Mouse (Mus musculus) embryo, embryonic 10.5 days (tissue): ENCODE results near the gene Dnajc25.

Source experiments
- DNase-seq: peaks from one replicate; pipeline ENCODE4 v3.0.0-alpha.2; 2015; ENCODE audit warnings: low spot score

Gene Dnajc25

DNA sequence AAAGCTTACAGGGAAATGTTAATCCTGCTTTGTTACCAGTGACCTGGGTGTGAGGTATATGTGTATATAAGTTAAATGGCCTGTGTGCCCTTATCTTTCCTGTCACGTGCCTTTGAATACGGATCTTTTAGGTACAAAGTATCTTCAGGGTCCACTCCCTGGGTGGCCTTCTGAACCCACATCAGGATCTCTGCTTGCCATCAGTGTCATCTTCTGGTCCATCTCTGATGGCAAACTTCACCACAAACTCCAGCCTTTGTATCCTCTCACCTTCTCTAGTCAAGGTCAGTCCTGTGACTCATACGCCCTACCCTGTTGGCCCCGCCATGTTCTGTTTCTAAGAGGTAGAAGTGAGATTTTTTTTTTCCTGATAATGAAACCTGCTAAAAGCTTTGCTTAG lies at the start of gene Dnajc25:
Gene Dnajc25 (plus strand): TSS at position 301 of the 400 bp plus-strand sequence.
- no peak for DNase-seq

DNA sequence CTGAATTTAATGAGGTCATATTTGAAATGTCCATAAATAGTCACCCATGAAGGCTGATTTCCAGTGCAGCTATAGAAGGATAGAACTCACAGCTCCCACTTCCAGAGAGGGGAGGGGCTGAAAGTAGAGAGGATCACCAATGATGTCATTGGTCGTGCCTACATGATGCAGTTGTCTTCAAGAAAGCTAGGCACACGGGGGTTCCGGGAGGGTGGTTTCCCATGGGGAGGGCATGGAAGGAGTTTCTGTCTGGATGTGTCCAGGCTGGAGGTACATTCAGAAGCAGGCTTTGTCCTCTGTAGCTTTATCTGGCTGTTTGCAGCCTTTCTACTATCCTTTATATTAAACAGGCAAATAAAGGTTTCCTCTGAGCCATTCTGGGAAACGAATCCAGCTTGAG lies 46.5 kb upstream of the Dnajc25 start:
- no peak for DNase-seq

DNA sequence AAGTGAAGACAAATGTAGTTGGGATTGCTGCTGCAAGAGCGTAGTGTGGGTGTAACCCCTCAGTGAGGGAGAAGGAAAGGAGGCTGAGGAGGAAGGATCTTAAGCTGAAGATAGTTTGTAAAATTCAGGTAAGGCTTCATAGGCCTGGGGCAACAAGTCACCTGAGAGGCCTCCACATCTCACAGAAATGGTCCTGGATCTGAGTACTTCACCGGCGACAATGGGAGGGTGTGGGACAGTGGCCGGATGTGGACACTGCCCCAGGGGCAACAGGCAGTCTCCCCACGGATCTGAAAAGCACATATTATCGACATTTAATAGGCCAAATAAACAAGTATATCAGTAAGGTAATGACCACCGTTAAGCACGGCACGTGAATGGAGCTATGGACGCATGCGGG lies 42.2 kb upstream of the Dnajc25 start:
- DNase-seq = no peak

DNA sequence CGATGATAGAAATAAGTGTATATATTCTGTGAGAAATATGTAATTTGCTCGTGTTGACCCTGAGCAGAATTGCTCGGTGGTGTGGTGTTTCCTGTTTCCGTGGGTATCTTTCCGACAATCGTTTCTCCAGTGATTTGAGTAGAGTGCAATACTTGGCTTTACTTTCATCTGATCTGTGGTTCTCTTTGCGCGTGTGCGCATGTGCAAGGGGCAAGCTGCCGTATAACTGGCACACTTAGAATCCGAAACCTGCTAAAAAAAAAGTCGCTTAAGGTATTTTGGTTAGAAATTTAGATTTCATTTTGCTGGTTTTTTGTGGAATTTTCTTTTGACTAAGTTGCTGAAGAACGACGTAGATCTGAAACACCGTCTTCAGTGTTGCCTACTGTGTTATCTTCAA lies 33.1 kb upstream of the Dnajc25 start:
- DNase-seq = no peak

DNA sequence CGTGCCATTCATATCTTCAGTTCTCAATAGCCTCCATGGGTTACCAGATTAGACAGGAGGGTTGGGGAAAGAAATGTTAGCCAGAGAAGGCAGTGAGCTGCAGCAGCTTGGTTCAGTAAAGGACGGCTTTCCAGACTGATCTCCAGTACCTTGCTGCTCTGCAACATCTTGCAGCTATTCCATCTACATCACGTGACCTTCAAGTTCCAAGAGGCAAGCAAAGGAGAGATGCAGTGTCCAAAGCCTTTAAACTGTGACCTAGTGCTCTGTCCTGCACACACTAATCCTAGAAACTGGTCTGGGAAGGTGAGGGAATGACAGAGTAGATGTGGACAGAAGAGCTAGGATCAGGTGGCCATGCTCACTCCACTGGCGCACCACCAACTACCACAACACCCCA lies 31.6 kb upstream of the Dnajc25 start:
- no peak for DNase-seq

DNA sequence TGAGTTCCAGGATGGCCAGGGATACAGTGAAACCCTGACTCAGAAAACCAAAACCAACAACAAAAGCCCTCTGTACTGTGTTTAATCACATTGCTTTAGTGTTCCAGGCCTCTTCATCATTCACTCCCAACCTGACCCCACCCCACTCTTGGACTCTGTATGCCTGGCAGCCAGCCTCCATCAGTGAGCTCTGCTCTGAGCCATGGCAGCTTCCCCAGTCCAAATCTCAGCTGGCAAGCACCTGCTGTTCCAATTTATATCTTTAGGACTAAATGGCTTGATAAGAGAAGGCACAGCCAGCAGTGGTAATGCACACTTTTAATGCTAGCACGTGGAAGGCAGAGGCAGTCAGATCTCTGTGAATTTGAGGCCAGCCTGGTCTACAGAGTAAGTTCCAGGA lies 29.7 kb upstream of the Dnajc25 start:
- no peak for DNase-seq

DNA sequence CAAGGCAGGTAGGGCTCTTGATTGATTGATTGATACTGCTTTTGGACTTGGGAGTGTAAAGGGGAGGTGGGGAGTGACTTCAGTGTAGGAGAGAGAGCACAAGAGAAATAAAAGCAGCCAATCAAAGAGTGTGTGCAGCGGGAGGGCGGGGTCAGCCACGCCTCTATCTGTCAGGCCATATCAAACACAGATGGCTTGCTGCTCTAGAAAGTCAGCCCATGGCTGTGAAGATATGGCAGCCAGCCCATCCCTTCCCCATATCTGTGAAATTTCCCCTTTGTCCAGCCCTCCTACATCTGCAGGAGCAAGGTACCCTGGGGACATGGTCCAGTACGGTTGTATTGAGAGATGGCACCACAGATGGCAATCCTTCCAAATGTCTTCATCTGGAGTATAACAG lies 24.2 kb upstream of the Dnajc25 start:
- no peak for DNase-seq

DNA sequence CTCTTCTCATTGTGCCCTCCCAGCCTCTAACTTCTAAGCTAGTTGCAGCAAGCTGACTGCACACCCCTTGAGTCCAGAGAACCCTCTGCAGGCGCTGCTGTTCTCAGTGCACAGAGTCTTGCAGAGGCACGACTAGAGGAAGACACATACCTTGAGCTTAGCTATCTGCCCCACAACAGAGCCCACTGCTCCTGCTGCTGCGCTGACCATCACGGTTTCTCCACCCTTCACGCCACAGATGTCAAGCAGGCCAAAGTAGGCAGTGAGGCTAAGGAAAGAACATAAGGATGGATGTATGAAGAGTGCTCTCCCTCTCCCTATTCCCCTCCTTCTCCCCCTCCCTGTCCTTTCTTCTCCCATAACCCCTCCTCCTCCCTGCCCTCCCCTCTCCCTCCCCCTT lies 19.2 kb upstream of the Dnajc25 start:
- no peak for DNase-seq

DNA sequence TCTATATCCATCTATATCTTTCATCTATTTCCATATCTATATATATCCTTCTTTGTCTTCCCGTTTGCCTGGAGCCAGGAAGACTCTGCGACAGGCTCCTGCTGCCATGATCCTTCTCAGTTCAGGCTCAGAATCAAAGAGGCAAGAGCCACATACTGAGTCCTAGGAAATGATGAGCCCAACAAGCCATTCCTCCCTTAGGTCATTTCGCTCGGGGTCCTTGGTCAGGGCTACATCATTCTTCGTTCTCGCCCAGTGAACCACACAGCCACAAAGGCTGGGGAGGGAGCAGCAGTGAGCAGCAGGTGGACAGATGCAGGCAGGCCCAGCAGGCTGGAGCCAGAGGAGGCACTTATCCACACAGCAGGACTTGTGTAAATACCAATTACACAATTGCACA lies 13.4 kb upstream of the Dnajc25 start:
- no peak for DNase-seq

DNA sequence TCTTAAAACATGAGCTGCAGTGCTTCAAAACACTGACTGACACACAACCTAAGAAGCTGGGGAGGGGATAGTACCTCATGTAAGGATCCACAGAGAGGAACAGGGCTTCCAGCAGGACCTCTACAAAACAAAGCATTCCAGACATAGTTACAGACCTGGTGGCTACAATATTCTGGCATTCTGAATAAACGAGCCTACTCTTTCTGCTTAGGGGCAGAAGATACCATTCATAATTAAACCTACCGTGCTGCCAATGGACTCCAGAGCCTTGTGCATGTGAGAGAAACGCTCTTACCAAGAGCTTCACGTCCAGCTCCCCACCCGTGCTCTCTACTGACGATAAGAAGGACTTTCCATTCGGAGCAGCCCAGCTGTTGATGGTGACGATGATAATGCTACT lies 12.1 kb upstream of the Dnajc25 start:
- DNase-seq = no peak

DNA sequence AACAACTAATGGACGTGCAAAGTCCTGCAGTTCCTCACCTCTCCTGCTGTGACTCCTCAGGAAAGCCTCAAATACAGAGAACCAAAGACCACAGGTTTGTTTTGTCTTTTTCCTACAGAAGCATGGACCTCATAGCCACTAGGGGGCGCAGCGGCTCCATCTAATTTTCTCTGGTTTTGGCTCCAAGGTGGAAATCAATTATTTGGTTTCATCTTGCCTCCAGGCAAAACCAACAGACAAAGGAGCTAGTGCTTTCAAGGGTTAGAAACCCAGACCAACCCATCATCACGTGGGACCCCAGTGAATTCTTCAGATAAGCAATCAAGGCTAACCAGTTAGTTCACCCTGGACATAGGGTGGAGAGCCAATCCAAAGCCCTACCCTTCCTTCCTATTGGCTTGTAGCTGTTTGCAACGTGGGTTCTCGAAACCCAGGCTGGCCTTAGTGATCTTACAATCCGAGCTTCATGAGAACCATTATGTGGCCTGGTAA lies 9.7 kb upstream of the Dnajc25 start:
- peak; percentile 90 for DNase-seq

DNA sequence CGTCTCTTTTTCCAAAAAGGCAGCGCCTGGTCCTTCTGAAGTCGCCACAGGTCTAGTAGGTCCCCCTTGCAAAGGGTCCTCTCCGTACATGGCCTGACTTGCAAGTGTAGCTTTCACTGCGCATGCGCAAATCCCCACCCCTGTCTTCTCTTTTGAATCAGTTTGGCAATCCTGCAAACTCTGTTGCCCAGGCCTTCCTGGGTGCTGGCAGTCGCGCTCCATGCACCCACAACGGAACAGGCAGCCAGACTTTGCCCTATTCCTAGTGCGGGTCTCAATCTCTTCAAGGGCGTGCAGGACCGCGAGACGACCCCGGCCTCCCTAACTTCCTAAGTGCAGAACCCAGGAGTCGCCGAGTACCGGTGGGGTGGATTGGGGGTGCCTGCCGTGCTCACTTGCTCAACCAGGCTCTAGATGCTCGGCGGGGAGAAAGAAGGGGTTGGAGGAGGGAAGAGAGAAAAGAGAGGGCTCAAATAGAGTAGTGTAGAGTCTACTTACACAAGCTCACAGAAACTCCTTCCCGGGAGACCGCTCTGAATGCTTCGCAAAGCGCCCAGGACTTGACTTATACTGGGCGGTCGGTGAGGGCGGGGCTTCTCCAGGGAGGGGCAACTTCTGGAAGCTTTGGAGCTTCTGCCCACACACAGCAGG lies 8.2 kb upstream of the Dnajc25 start, which contains the start of gene Ptgr1:
Gene Ptgr1 (minus strand): TSS at position 580 of the 651 bp plus-strand sequence.
- peak; percentile 90 for DNase-seq

DNA sequence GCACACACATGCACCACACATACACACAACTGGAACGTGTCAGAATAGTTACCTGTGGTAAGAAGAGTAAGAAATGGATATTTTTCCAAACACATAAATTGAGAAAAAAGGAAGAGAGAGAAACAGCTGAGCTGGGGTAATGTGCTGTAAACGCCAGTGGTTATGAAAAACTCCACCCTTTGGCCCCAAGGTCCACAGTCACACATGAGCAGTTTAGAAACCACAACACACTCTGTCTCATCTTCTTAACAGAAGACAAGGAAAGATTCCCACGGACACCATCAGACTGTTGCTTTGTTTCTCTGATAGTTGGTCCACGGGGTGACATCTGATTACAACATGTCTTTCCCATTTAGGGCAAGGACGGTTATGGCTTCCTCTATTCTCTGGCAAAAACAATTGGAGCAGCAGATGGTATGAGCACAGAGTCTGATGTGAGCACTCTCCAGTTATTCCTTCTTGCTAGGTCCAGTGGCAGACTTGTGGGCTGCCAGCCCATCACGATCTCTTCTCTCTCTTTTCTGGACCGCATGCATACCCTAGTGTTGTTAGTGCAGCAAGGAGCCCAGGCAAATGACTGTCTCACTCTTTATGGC lies 5.5 kb upstream of the Dnajc25 start:
- DNase-seq = no peak

DNA sequence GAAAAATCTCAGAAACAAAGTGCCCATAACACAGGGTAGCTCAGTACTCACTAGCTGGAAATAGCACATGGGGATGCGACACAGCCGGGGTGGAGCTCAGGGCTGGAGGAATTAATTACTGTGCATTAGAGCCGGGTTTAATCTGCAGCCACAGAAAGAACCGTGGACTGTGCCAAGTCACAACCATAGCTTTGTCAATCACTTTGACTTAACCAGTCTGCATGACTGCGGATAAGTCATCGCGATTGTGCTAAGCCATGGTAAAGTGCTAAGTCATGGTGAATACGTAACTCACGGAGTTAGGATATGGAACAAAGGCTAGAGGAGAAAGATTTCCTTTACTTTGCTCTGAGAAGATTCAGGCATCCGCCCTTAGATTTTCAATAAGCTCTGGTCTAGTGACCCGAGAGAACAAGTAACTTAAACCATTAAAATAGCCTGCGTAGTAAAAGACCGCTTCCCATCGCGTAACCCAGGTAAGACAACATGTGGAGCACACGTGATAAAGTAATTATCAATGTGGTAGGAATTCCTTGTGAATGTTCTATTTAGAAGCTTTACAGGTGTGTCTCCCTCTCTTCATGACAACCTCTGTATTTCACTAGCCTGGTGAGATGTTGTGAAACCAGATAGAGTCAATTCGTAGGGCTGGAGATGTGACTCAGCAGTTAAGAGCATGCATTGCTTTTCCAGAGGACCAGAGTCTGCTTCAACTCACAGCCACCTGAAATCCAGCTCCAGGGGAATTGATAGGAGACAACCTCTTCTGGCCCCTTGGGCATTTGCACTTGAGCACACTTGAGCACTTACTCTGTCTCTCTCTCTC lies 4.0 kb upstream of the Dnajc25 start:
- DNase-seq = no peak

DNA sequence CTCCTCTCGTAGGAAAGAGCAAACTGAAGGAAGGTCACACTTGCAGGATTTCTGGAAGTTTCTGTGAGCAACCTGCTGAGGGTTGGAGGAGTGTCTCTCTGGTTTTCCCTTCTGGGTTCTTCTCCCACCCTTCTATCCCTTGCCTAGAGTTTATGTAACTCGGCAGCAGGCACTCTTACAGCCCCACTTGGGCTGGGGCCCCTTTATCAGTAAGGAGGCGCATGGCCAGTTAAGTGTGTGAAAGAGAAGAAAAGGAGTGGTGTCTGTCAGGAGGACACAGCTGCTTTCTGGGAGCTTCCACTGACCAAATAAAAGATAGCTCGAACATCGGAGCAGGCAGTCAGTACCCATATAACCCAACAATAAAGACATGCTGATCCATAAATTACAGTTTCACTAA lies 2.7 kb upstream of the Dnajc25 start:
- DNase-seq = no peak

DNA sequence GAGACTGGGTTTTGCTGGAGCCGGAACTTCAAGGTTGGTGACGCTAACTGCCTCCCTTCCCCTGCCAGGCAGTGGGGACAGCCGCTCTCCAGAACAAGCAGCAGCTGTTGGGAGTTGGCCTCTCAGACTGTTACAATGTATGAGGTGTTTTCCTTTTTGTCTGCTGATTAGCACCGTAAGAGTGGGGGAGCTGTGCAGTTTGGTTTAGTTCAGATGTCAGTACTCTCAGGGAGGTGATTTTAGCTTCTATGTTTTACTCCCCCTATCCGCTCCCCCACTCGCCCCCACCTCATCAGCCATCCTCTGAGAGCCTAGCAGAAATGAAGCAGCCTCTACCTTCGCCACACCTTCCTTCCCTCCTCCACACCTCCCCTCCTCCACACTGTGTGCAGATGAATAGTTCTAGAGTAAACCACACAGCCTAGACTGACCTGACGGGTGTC lies 410 bp downstream of the Dnajc25 start:
- DNase-seq = no peak

DNA sequence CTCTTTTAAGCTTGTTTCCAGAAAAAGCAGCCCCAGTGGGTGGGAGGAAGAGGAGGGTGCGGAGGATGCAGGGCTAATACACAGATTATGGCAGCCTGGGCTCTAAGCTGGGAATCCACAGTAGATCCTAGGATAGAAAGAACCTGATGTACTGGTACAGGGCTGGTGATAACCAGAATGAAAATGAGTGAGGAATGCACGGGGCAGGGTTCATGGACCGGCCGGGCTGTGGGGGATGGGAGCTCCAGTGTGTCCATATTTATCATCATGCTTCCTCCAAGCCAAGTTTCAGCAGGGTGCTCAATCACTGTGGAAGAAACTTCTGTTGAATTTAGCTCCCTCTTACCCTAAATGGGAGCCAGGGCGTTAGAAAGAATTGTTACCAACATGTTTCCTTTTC lies 2.2 kb downstream of the Dnajc25 start:
- DNase-seq = peak; percentile 22

DNA sequence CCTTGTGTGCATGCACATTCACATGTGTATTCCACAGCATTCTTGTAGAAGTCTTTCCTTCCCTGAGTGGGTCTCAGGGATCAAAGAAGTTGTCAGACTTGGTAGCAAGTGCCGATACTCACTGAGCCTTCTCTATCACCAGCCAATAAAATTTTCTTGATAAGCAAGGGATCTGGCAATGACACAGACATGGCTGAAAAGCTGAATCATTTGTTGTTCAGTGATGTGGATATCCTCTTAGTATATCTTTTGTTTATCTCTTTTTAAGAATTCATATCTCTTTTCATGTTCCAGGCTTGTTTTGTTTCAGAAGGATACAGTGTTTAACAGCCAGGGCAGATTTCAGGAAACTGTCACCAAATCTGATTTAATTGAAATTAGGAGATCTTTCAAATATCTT lies 3.8 kb downstream of the Dnajc25 start:
- no peak for DNase-seq

DNA sequence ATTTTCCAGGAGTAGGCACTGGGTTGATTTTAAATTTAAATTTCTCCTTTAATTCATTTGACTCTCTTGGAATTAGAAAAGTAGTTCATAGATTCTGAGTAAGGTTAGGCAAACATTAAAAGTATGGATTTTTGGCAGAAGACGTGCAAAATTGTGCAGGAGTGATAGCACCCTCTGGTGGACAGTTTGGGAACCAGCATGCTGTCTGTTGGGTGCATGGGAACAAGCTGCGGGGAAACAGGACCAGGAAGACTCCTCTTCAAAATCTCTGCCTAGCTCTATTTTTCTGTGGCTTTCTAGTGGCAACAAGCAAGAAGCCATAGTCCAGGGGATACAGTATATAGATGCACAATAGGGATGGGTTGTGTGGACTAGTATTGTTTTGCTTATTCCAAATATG lies 4.8 kb downstream of the Dnajc25 start:
- DNase-seq = peak; percentile 82

DNA sequence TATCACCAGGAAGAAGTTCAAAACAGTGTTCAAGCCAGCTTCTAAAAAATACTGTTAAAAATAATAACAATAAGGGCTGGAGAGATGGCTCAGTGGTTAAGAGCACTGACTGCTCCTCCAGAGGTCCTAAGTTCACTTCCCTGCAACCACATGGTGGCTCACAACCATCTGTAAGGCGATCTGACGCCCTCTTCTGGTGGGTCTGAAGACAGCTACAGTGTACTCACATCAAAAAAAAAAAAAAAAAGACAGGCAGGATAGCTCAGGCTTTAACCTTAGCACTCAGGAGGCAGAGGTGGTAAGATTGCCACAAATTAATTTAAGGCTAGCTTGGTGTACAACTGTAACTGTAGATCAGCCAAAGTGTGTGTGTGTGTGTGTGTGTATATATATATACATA lies 5.8 kb downstream of the Dnajc25 start:
- DNase-seq = peak; percentile 46

DNA sequence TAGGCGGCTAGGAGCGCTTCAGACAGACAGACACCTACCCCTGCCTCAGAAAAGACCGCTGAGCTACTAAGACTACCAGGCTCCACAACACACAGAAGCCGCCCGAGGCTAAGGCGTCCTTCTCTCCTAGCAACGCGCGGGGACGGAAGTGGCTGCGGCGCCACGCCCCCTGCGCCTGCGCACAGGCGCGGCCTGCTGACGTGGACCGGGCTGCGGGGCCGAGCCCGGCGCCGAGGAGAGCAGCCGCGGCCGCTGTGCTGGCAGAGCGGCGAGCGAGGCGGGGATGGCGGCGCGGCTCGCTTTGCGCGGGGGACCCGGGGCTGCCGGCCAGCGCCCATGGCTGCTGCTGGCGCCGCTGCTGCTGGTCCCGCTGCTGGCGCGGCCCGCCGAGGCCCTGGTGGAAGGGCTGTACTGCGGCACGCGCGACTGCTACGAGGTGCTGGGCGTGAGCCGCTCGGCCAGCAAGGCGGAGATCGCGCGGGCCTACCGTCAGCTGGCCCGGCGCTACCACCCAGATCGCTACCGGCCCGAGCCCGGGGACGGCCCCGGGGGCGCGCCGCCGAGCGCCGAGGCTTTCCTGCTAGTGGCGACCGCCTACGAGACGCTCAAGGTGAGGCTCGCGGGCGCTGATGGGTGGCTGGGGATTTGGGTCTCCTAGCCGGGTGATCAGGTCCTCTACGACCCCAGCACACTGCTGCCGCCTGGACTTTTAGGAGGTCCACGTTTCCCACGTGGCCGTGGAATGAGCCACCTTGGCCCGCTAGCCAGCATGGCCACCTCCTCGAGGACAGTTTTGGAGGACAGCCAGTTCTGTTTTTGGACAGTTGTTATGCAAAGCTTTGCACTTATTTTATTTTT lies 8.3 kb downstream of the Dnajc25 start, which contains the start of gene Gm20503:
Gene Gm20503 (plus strand): TSS at position 263 of the 858 bp plus-strand sequence.
- peak; percentile 94 for DNase-seq

DNA sequence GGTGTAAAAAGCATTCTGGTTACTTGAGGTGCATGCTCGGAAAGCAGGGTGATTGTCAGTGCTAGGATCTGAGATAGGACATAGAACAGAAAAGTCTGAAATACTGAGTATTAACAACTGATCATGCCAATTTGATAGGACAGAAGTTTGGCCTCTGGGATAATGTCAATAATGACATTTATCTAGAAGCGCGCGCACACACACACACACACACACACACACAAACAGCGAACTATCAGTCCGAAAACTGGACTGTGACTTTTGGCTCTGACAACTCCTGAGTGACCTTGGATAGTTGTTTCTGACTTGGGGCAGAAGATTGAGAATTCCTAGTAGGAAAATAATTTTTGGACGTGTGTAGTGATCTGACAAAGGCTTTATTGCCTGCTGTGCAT lies 8.9 kb downstream of the Dnajc25 start:
- no peak for DNase-seq
